7 mouse cellular contexts compared by ENCODE assay signal in the genomic region with DNA sequence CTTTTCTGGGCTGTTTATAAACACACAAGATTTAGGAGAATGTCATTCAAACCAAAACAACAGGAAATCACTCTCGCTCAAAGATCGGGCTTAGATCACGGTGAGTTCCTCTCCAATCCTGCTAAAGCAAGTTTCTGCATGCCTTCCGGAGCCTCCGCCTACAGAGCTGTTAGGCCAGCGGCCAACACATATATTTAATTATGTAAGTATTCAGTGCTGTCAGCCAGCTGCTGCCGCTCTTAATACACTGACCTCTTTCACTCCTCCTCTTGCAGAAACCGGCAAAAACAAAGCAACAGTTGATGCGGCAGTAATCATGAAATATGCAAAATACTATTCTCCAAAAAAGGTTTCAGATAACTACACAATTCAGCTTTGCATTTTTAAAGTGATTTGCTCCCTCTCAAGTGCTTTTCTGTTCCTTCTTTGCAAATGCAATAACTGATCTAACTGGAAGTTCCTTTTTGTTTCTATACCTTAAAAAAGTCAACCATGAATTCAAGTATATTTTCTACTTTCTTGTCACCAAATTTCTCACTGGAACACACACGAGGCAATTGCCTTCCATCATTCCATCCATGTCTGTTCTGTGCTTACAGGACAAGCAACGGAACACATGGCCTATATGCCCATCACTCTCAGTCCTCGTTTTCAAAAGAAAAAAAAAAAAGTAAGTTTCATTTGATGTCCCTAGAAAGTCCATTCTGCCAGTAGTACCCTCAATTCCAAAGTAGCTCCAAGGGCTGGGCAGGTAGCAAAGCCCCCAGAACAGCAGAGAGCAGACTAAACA.
DNase-seq lines count a peak whose midpoint lies in the region.

No protein-coding gene starts in this region.

- DNase-seq in urinary bladder, postnatal 14 days (ENCODE audit: low spot score) = peak; percentile 75
- DNase-seq in urinary bladder, postnatal 10 days (ENCODE audit: low spot score) = no peak
- peak; percentile 74 for DNase-seq in embryo, embryonic 10.5 days (ENCODE audit: low spot score)
- peak; percentile 50 to 60 for DNase-seq in heart, postnatal 10 days
- DNase-seq in kidney, postnatal 14 days = peak; percentile 88
- peak; percentile 60 for DNase-seq in lung, postnatal 25 days (ENCODE audit: low spot score)
- DNase-seq in right cerebral cortex, postnatal 25 days = peak; percentile 48

- intact Hi-C loops in heart, postnatal 10 days (cut with DNase I) = no loop called here
